Mouse (Mus musculus): ENCODE data around the gene Elavl3.

DNA sequence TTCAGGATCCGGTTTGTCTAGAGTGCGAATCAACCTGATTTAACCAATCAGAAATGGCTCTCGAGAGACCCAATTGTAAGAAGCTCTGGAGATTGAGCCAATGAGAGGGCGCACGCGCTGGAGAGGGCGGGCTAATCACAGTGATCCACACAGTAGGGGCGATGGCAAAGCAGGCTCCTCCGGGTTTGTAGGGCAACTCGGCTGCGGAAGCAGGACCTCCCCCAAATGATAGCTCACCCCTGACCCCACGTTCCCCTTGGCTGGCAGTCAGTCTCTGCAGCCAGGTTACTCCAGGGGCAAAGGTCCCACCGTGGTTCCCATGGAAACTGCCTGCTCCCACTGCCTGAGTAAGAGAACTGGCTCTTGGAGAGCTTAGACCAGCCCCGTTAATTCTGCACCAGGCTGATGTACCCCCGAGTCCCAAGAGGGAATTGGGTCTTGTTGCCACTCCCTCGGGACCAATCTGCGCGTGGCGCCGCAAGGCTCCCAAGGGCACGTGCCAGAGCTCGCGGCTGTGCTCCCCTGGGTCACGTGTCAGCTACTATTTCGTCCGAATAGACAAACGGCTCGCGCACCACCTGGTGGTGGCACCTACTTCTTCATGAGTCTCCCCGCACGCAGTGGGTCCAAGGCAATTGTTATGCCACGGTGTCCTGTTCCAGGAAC, 2.7 kb upstream of the Elavl3 start:
- TF ChIP-seq CTCF (IDR thresholded peaks at IDR 0.05; ENCODE audit: low read depth, low read length): peak; percentile 89
- no peak for TF ChIP-seq POLR2A (IDR thresholded peaks at IDR 0.05; ENCODE audit: extremely low read depth, insufficient read depth, low read length)

All from liver, adult 2 months (tissue).